Mouse (Mus musculus) lung, adult 10 weeks (tissue): ENCODE results near the gene Ttll9. TPM values are rescaled to one million over a fixed set of nuclear protein-coding genes. Genes with fewer than 3 reads are reported as not detected.

Experiments used
- polyA plus RNA-seq: library from polyadenylated mRNA; stranded (reverse); fragments of 350-450 nt; fragmentation: Illumina TruSeq; extraction: RNeasy Lipid Tissue Mini Kit (QIAGEN cat#74804); gene quantifications from one replicate; pipeline ENCODE4 v1.2.3, GENCODE M21; 2014; ENCODE audit warnings: low read depth, low replicate concordance; ENCODE audit not compliant: insufficient read depth

Gene Ttll9
- polyA plus RNA-seq, result 2.7 TPM

GRCm38 (mm10) chr2:152962091-152962793 is at the start of gene Ttll9:
Gene Ttll9 (plus strand): TSS chr2:152962485.

GRCm38 (mm10) chr2:152933048-152933447 is 29.2 kb upstream of the Ttll9 start, which contains the start of gene Foxs1:
Gene Foxs1 (minus strand): TSS chr2:152933208.

GRCm38 (mm10) chr2:152951065-152951849 is 11.0 kb upstream of the Ttll9 start, which contains the start of gene Dusp15:
Gene Dusp15 (minus strand): TSS chr2:152951698.

GRCm38 (mm10) chr2:153014758-153015593 is 52.7 kb downstream of the Ttll9 start, which contains the start of gene Pdrg1:
Gene Pdrg1 (minus strand): TSS chr2:153015427.

GRCm38 (mm10) chr2:153031126-153032082 is 69.1 kb downstream of the Ttll9 start, which contains the start of gene Xkr7:
Gene Xkr7 (plus strand): TSS chr2:153031852.

Other genes with a start within 250 kb of the Ttll9 start
- 241 TPM for gene Id1, start 226.2 kb upstream of the Ttll9 start, polyA plus RNA-seq
- gene Cox4i2, start 208.3 kb upstream of the Ttll9 start, polyA plus RNA-seq, result 150 TPM
- gene Bcl2l1, start 130.8 kb upstream of the Ttll9 start, polyA plus RNA-seq, result 66.6 TPM
- 1.0 TPM for gene Tpx2, start 114.5 kb upstream of the Ttll9 start, polyA plus RNA-seq
- 0.24 TPM for gene Mylk2, start 51.1 kb upstream of the Ttll9 start, polyA plus RNA-seq
- gene Foxs1, start 29.3 kb upstream of the Ttll9 start, polyA plus RNA-seq, result 5.9 TPM
- gene Dusp15, start 10.8 kb upstream of the Ttll9 start, polyA plus RNA-seq, result not detected
- 90.4 TPM for gene Pdrg1, start 52.9 kb downstream of the Ttll9 start, polyA plus RNA-seq
- gene Xkr7, start 69.4 kb downstream of the Ttll9 start, polyA plus RNA-seq, result not detected
- 20.7 TPM for gene Ccm2l, start 103.5 kb downstream of the Ttll9 start, polyA plus RNA-seq
- gene Hck, start 146.0 kb downstream of the Ttll9 start, polyA plus RNA-seq, result 34.3 TPM
- 20.0 TPM for gene Tm9sf4, start 198.8 kb downstream of the Ttll9 start, polyA plus RNA-seq